Mouse (Mus musculus) C3H10T1/2 (cell line): ENCODE data around the gene Wrnip1. TPM values are rescaled to one million over a fixed set of nuclear protein-coding genes. Genes with fewer than 3 reads are reported as not detected.

Experiments used
- polyA plus RNA-seq, 2 experiments: library from polyadenylated mRNA; unstranded; fragments of >200 nt; fragmentation: generic; extraction: Trizol; gene quantifications; one replicate each; pipeline ENCODE4 v1.2.1; 2012; ENCODE audit warnings: missing spikeins in 2 of 2

Gene Wrnip1
- 10 to 100 TPM in 1 of 2 experiments, 1 to 10 TPM in 1; 6.3 to 23.6 TPM for polyA plus RNA-seq

GRCm38 (mm10) chr13:32801693-32802221, at the start of gene Wrnip1:
Gene Wrnip1 (plus strand): TSS chr13:32802038.

GRCm38 (mm10) chr13:32783816-32784215, 18.0 kb upstream of the Wrnip1 start, which contains the start of gene Mylk4:
Gene Mylk4 (minus strand): TSS chr13:32783954.

GRCm38 (mm10) chr13:32802259-32803081, 632 bp downstream of the Wrnip1 start, which contains the start of gene D930007J09Rik:
Gene D930007J09Rik (minus strand): TSS chr13:32802849.

GRCm38 (mm10) chr13:32850668-32851404, 49.0 kb downstream of the Wrnip1 start, which contains the start of gene Serpinb1a:
Gene Serpinb1a (minus strand): TSS chr13:32851185.

Other genes with a start within 250 kb of the Wrnip1 start
- gene Mylk4, start 18.1 kb upstream of the Wrnip1 start, polyA plus RNA-seq: under 1 TPM in 1 of 2 experiments, not detected in 1; 0.01 TPM
- not detected for gene D930007J09Rik, start 811 bp downstream of the Wrnip1 start, polyA plus RNA-seq
- gene Serpinb1a, start 49.1 kb downstream of the Wrnip1 start, polyA plus RNA-seq: 10 to 100 TPM in 1 of 2 experiments, 1 to 10 TPM in 1; 2.6 to 49.3 TPM
- under 1 TPM; 0.02 to 0.05 TPM for gene Serpinb1c, start 96.2 kb downstream of the Wrnip1 start, polyA plus RNA-seq
- gene Serpinb6b, start 163.2 kb downstream of the Wrnip1 start, polyA plus RNA-seq: under 1 TPM; 0.09 to 0.11 TPM
- gene Serpinb9, start 201.2 kb downstream of the Wrnip1 start, polyA plus RNA-seq: 1 to 10 TPM in 1 of 2 experiments, under 1 TPM in 1; 0.51 to 6.3 TPM
- gene Serpinb9b, start 225.4 kb downstream of the Wrnip1 start, polyA plus RNA-seq: under 1 TPM; 0.14 to 0.25 TPM